Mouse (Mus musculus): ENCODE results near the gene Ptf1a.

The Ptf1a gene

DNA sequence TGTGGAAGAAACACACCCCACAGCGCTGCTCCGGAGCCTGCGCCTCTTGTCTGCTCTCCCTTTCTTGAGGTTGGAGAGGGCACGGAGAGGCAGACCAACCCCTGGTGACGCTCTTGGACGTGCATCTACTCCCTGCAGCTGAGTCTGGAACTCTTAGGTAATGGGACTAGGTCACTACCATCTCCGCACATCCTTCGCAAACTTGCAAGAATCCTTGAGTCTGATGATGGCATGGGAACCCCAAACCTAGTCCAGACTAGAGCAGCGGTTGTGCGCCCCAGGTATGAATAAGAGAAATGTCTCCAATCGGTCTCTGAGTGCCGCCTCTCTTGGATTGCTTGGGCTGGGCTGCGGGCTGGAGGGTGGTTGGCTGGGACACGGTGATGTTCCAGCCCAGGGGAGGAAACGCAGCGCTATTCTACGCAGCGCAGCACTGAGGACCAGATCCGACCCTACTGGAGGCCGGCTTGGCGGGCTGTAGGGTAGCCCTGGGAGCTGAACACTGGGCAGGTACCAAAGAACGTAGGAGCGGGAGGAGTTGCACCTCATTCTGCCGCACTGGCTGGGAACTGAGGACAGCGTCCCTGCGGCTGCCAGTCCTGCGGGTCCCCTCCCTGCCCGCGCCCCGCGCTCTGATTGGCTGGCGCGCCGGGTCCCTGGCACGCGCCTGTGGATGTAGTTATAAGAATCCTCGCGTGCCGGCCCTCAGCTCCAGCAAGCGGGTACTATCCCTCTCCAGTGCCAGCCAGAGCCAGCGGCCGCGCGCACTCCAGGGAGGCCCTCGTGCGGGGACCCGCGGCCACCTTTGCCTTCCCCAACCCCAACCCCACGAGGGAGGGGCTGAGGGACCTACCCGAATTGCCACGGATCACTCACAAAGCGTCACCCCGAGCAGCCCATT is at the start of gene Ptf1a:
TSS of gene Ptf1a (plus strand) at position 733 of the 901 bp plus-strand sequence.
- DNase-seq (ENCODE audit: low read depth): no peak

DNA sequence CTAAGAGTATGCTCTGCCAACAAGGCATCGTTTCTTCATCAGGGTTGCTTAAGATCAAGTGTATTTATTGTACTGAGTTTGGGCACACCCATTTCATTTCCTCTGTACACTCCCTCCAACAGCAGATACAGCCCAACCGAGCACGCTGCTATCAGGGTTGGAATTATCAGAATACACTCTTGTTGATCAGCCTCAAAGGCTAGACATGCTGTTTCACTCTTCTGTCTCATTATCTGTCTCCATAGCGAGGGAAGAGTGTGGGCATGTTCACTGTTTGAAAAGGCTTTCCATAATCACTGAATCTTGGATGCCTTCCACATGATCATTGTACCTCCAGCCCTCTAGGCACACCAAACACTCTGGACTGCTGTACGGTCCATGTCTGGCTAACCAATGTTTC is 40.1 kb upstream of the Ptf1a start:
- no peak for DNase-seq (ENCODE audit: low read depth)

DNA sequence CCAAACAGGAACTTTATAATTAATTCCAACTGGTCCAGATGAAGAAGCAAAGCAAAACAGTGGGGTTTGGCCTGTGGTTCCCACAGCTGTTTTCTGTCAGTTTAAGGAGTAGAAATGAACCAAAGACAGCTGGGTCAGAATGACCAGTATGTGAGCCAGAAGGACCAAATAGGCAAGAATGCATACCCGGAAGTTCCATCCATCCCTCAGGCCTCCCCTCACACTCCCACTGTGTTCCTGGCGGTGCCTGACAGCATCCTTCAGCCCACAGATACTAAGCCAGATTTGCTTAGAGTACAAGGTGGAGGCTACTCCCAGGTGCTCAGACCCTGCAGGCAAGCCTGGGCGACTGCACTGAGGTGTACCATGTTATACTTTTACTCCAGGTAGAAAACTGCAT is 38.9 kb upstream of the Ptf1a start:
- peak; percentile 62 for DNase-seq (ENCODE audit: low read depth)

GRCm38 (mm10) chr2:19414222-19414965 is 31.1 kb upstream of the Ptf1a start:
- peak; percentile 36 for DNase-seq (ENCODE audit: low read depth)

- DNase-seq (ENCODE audit: low read depth): peak; percentile 67
Observed at GRCm38 (mm10) chr2:19415063-19415521, 30.4 kb upstream of the Ptf1a start.

GRCm38 (mm10) chr2:19416066-19416465 is 29.4 kb upstream of the Ptf1a start:
- DNase-seq (ENCODE audit: low read depth): no peak

DNA sequence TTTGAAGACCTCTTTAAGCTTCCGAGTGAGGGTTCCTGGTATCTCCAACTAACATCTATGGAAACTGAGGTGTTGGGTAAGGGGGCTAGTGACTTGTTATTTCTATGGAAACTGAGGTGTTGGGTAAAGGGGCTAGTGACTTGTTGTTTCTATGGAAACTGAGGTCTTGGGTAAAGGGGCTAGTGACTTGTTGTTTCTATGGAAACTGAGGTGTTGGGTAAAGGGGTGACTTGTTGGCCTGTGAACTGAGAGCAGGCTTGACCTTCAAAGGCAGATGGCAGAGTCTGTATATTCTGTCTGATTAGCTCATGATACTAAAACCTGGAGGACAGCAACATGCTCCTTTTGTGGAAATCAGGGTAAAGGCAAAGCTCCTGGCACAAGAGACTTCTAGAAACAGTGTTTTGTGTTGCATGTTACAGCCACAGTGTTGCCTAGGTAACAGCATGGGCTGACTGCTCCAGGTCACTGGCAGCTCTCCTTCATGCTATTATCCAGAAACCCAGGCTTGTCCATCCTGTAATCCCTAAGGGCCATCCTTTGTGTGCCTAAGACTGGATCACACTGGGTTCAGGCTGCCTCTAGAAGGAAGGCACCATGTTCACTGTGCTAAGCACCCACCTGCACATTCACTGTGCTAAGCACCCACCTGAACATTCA is 25.6 kb upstream of the Ptf1a start:
- no peak for DNase-seq (ENCODE audit: low read depth)

- no peak for DNase-seq (ENCODE audit: low read depth)
Observed at GRCm38 (mm10) chr2:19422226-19422625, 23.2 kb upstream of the Ptf1a start.

- DNase-seq (ENCODE audit: low read depth): no peak
Observed at GRCm38 (mm10) chr2:19423086-19423485, 22.4 kb upstream of the Ptf1a start.

- no peak for DNase-seq (ENCODE audit: low read depth)
Observed at GRCm38 (mm10) chr2:19429031-19429430, 16.4 kb upstream of the Ptf1a start.

DNA sequence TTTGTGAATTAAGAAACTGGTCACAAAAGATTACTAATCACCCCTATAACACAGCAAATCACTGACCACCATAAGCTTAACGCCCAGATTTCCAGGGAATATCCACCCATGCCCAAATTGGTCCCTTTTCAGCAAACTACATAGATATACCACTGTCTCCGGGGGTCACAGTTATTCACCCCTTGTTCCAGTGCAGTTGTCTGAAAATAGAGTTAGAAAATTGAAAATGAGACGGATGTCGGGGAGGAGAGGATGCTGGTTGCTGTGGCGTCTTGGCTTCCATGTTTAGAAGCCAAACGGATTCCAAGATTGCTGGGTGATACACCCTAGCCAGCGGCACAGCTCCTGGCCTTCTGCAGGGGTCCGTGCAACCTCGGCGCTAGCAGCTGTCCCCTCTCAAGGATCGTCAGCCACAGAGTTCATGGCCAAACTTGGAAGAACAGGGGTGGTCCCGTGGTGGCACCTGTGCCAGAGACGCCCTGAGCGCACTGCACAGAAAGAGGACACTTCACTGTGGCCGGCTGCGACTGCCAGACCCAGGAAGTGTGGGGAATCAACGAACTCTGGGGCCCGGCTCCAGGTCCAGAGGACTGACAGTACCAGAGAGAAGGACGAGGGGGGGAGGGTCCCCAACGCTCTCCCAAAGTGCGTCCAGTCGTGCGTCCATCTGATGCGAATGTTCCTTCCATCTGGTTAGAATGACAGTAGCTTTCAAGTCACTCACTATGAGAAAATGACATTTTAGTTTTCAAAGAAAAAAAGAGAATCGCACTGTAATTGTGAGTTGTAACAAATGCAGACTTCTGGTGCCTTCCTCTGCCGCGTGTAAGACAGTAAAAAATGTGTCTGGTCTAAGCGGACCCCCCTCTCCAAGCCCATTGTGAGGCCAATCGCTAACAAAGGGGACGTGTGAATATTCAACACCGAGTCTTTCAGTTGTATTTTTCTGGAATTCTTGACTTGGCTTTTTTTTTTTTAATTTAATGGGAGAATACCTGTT is 15.5 kb upstream of the Ptf1a start:
- DNase-seq (ENCODE audit: low read depth): no peak

GRCm38 (mm10) chr2:19430746-19431145 is 14.7 kb upstream of the Ptf1a start:
- no peak for DNase-seq (ENCODE audit: low read depth)

- no peak for DNase-seq (ENCODE audit: low read depth)
Observed at GRCm38 (mm10) chr2:19431186-19431585, 14.3 kb upstream of the Ptf1a start.

- no peak for DNase-seq (ENCODE audit: low read depth)
Observed at GRCm38 (mm10) chr2:19431614-19432323, 13.7 kb upstream of the Ptf1a start.

DNA sequence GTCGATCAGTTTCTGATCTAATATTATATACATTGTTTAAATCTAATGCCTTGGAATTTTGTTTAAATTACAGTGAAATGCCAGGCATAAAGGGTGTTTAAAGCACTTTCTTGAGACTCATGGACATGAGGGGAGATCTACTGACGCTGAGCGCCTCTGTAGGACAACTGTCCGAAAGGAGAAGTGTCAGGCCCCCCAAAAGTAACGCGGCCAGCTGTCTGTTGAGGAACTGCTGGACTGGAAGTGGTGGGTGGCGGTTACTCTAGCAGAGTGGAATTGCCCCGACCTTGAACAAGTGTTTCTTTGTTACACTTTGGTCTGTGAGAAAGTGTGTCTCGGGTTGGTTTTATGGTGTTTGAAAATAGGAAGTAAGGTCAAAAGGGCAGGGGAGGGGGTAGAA is 1.1 kb upstream of the Ptf1a start:
- DNase-seq (ENCODE audit: low read depth): no peak

DNA sequence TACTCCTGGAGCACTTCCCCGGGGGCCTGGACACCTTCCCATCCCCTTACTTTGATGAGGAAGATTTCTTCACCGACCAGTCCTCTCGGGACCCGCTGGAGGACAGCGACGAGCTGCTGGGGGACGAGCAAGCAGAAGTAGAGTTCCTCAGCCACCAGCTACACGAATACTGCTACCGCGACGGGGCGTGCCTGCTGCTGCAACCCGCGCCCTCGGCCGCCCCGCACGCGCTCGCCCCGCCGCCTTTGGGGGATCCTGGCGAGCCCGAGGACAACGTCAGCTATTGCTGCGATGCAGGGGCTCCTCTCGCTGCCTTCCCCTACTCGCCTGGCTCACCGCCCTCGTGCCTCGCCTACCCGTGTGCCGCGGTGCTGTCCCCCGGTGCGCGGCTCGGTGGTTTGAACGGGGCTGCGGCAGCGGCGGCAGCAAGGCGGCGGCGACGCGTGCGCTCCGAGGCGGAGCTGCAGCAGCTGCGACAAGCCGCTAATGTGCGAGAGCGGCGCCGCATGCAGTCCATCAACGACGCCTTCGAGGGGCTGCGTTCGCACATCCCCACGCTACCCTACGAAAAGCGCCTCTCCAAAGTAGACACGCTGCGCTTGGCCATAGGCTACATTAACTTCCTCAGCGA is 523 bp downstream of the Ptf1a start:
- no peak for DNase-seq (ENCODE audit: low read depth)

- DNase-seq (ENCODE audit: low read depth): no peak
Observed at GRCm38 (mm10) chr2:19446746-19447145, 1.3 kb downstream of the Ptf1a start.

- DNase-seq (ENCODE audit: low read depth): no peak
Observed at GRCm38 (mm10) chr2:19448042-19448700, 2.7 kb downstream of the Ptf1a start.

GRCm38 (mm10) chr2:19449308-19449707 is 3.8 kb downstream of the Ptf1a start:
- DNase-seq (ENCODE audit: low read depth): no peak

Data from fibroblast of lung, adult 2 months (primary cell).